Mouse (Mus musculus): ENCODE data around the gene Plk2.

Plk2 gene

DNA sequence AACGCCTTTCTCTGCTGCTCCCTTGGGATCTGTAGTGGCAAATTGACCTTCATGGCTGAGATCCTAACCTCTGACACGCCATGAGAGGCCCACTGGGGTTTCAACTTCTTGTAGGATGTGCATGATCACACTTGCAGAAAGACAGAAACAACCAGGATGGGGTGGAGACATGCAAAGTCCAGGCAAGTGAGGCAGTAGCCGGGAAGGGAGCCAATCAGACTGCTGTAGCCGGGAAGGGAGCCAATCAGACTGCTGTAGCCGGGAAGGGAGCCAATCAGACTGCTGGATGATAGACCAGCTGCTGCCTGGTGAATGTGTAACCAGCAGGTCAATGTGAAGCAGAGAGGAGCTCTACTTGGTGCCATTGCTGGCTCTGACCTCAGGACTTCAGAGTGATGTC, 11.3 kb downstream of the Plk2 start:
- DNase-seq (ENCODE audit: low read depth): no peak

DNA sequence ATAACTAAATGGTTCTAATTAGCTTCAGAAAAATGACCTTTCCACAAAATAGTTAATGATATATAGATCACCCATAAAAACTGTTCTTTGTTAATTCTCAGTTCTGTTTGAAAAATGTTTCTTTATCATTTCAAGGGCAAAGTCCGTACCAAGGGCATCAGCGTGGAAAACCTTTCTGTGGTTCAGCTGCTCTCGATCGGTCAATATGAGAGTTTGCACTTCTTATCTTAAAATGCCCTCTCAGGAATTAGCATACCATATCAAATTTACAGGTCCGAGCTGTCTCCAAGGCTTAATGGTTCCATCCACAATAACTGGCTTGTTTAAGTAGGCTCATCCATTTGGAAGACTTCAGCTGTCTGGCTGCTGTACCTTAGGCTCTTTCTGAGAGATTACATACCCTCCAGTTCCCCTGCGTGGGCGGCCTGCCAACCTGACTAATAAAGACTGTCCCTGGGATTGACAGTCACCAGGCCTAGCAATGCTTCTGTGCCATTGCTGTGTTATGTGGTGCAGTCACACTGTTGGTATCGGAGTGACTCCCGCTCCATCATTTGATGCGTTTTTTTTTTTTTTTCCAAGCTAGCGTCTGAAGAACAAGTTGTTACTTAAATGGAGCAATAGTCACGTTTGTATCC, 17.8 kb downstream of the Plk2 start:
- DNase-seq (ENCODE audit: low read depth): no peak

DNA sequence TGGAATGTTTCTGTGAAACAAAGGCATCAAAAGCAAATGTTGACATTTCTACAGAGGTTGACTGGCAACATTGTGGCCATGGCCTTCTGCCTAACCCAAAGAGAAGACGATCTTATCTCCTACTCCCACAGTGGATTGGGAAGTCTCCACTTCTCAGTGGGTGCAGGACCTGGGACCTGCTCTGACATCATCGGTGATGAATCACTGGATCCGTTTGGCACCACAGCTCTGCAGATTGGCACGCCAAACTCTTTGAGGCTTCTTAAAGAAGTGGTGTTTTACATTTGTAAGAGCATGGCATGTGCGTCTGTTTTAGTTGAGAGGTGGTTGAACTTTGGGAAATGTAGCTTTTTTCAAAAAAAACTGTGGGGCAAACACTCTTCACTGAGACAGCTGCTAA, 23.8 kb downstream of the Plk2 start:
- DNase-seq (ENCODE audit: low read depth): no peak

DNA sequence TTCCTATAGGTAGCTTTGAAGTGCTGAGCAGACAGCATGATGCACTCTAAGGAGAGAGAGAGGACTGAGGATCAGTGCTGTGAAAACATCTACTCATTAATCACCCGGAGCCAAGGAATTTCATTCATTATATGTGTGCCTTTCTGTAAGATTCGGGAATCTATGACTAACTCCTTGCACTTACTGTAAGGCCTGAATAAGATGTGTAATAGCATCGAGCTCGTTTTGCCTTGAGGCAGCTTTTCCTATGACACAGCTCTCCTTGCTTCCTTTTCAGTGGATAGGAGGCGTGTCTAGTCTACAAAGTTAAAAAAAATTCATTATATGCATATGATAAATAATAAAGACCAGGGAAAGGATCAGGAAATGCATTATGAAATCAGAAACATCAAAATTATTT, 24.8 kb downstream of the Plk2 start:
- DNase-seq (ENCODE audit: low read depth): no peak

DNA sequence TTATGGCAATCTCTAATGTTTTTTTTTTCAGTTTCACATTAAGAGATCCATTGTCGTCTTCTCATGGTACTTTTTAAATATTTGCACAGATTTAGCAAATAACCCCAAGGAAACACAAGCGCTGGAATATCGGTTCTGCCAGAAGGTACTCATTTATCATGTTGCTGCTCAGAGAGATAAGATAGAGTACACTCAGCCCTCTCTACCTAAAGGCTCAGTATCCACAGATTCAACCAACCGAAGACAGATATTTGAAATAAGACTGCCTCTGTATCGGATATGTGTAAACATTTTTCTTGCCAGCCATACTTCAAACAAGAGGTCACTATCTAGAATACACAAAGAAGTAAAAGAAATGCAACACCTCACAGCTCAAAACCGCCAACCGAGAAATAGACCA, 27.6 kb downstream of the Plk2 start:
- no peak for DNase-seq (ENCODE audit: low read depth)

DNA sequence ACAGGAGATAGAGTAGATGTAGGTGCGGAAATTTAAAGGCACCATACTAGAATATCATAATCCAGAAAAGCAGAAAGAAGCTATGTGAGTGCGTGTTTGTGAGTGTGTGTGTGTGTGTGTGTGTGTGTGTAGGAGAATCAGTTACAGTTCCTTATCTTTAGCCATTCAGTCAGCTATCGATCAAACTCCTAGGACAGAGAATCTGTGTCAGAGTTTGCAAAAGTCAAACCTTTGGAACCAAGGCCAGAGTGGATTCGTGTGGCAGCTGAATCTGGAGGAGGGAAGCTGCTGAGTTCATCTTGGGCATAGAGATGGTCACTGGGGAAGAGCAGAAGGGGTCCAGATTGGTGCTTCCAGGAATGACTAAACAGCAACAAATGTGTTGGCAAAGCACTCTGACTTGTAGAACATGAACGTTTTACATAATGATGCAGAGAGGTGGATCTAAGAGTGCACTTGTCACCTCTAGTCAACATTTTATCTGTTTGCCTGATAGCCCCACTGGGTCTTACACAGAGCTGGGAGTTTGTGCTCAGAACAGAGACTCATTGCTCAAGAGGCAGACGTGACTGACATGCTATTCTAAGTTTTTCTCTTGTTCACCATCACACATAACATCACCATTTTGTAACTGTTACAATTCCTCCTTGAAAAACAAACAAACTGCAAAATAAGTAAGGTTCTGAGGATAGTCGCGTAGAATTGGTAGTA, 30.8 kb downstream of the Plk2 start:
- no peak for DNase-seq (ENCODE audit: low read depth)

DNA sequence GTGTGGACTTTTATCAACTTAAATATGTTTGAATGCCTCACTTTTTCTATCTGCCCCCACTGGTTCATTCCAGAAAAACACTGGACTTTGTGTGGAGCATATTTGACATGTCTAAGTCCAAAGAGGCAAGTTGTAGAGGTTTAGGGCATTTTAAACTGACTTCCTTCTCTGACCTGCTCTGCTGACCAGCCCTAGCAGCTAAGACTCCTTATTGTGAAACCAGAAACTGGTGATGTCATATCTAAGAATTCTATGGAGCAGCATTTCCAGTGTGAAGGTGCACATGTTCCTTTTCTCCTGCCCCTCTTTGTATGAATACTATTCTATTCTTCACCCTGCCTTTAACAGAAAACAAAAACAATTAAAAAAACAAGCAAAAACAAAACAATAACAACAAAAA, 36.5 kb downstream of the Plk2 start:
- DNase-seq (ENCODE audit: low read depth): no peak

DNA sequence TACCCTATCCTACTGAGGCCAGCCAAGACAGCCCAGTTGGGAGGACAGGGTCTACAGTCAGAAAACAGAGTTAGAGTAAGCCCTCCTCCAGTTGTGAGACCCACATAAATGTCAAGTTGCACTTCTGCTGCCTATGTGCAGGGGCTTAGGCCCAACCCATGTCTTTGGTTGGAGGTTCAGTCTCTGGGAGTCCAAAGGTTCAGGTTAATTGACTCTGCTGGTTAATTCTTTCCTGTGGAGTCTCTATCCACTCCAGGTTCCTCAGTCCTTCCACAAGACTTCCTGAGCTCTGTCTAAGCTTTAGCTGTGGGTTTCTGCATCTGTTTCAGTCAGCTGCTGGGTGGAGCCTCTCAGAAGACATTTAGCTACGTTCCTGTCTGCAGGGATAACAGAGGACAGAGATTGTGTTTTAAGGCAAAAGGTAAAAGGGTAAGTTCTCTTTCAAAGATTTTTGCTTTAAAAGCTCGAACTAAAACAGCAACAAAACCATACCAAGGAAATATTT, 37.3 kb downstream of the Plk2 start:
- no peak for DNase-seq (ENCODE audit: low read depth)

DNA sequence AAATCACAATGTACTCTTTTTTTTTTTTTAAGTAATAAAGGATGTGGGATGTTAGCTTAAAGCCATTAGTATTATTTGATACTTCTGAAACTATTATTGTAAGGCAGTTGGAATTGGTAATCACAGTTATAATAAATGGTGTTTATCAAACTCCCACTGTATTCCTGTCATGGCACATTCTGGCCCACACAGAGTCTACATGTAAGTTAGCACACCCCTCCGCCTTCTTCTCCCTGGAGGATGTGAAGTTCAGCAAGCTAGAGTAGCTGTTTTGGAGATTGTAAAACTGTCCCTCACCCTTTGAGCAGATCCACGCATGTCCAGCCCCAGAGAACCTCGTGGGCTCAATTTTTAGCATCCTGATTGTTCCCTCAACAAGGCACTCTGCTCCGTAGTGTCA, 37.8 kb downstream of the Plk2 start:
- DNase-seq (ENCODE audit: low read depth): no peak

DNA sequence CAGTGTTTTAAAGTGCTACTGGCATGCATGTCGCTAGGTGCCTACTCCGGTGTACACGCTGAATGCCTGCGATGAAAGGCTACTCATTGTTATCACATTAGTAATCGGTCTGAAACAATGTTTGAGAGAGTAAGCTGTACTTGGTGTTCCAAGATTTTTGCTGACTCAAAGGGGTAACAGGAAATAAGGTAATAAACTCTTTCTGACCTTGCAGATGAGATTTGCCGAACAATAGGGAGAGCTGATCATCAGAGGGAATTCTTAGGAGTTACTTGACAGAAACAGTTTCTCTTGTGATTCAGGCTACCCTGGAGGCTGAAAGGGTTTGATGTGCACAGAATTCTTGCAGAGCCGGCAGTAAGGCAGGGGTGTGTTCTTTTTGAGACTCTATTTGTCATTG, 41.8 kb downstream of the Plk2 start:
- DNase-seq (ENCODE audit: low read depth): no peak

DNA sequence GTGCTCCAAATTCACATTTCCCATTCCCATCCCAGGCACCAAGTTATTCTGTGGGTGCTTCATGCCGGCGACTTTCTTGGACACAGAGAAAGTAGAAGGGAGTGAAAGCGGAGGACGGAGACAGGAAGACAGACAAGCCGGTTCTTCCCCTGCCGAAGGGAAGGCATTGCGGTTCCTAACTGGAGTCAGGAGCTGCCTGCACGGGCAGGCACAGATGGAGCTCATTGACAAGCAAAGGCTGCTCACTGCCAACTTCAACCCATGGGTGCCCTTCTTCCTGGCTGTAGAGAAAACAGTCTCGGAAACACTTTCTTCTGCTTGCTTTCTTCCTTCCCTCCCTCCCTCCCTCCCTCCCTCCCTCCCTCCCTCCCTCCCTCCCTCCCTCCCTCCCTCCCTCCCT, 43.8 kb downstream of the Plk2 start:
- DNase-seq (ENCODE audit: low read depth): no peak

DNA sequence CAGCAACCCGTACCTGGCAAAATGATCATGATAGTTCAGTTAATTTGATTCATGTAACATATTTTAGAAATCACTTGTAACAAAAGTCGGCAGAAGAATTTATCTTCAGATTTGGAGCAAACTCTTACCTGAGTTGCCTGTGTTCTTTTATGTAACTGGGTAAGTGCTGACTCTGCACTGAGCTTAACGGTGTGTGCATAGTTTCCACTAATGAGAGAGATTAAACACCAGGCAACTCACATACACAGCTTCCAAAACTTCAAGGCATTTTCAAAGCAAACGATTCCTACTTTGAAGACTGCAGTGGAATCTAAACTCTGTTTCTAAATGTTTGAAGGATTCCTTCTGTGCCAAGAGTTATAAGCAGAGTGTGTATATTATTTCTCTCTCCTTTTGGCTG, 49.5 kb downstream of the Plk2 start:
- DNase-seq (ENCODE audit: low read depth): no peak

DNA sequence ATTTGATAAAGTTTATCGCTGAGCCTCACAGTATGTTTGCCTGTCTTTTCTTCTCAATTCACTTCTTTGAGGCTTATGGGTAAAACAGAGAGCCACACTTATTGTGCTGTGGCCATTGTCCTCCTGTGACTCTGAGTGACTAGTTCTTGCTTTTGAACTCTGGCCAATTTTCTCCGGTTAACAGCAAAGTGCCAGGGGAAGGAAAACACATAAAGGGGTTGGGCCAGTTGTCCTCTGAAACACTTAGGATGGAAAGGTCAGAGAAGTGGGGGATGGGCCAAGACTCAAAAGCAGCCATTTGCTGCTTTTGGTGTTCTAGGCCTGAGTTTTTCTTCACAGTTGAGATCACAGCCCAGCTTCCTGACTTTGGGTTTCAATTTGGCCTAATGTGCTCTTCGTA, 50.0 kb downstream of the Plk2 start:
- DNase-seq (ENCODE audit: low read depth): no peak

DNA sequence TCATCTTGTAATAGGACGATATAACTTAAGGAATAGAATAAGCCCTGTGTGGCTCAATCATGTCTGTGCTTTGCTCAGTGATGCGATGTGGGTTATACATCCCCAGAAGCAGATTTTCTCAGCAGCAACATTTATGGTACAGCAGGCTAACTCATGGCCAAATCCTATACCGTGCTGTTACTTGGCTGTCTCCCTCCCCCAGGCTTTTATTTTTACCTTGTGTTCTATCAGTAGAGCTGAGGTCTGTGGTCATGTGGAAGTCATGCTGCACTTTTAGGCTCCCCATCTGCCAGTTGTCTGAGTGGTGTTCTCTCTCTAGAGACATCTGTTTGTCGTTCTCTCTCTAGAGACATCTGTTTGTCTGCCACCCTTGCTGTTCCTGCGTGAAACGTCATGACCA, 51.6 kb downstream of the Plk2 start:
- no peak for DNase-seq (ENCODE audit: low read depth)

DNA sequence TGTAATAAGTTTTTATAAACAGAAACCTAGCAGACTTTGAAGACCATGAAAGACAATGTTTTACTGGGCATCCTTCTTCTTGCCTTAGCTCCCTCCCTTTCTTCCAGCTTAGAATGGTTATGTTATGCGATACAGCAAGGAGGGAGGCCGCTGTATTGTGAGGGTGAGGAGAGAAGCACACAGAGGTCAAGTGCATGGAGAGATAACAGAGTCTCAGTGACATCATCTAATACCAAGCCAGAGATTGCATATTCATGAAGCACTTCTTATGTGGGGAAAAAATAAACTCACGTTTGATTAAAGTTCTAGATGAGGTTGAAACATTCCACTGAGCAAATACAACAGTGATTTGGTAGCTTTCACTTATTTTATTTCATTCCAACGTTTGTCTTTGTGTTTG, 55.2 kb downstream of the Plk2 start:
- no peak for DNase-seq (ENCODE audit: low read depth)

Measured in induced T-regulatory cell, adult 2 months (primary cell).